Mouse (Mus musculus) embryonic stem cell, embryonic (primary cell): Measurements from ENCODE around the gene Gap43.

Experiments
- CTCF ChIA-PET, 4 experiments: fragments of 300-600 bp in 2 of 4; fragments of 350-600 bp in 2 of 4; sonication (Branson Sonifier 250); formaldehyde crosslinking; loops; one replicate each; lab custom pipeline; 2022; ENCODE audit warnings: inconsistent platforms in 2 of 4; lab: Charles Lee
- POLR2A ChIA-PET, 4 experiments: fragments of 300-600 bp in 2 of 4; fragments of 350-600 bp in 2 of 4; sonication (Branson Sonifier 250); formaldehyde crosslinking; loops; one replicate each; lab custom pipeline; 2022; ENCODE audit warnings: antibody characterized with exemption in 4 of 4, inconsistent platforms in 1 of 4; lab: Charles Lee

Gene Gap43

DNA sequence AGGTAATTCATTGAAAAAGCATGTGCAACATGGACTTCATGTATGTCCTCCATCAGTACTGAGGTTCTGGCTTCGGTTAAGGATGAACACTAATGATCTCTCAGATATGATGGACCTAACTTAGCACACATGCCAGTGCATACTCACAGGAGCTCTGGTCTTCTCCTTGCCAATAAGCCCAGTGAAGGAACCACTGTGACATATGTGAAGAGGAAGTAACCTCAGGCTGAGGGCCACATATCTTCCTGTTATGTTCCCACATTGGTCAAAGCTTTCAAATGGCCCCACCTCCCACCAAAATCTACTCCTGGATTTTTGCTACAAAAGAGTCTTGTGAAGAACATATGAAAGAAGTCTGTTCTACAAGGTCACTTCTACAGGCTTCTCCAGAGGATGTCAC, 28.3 kb downstream of the Gap43 start:
- ChIA-PET POLR2A (no interaction called here), CTCF (no interaction called here)

DNA sequence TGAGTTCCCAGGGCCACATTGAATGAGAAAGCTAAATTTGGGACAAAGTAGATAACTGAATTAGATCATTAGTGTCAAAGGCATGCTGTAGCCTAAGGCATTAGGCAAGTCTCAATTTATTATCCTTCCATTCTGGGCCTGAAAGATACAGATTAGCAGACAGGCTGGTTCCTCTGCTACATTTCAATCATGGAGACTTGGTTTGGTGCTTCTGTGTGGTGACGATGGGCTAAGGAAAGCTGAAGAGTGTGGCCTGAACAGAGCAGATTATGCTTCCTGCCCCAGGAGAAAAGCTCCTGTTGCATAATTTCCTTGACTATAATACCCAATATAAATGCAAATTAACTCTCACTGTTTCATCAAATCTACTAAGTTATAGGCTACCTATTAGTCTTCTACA, 31.7 kb downstream of the Gap43 start:
- POLR2A ChIA-PET = interaction anchor here in 1 of 4 experiments (1.0 kb wide), 1 partner anchor 12 kb away, joined by 3 read pairs; no protein-coding TSS in a partner anchor

DNA sequence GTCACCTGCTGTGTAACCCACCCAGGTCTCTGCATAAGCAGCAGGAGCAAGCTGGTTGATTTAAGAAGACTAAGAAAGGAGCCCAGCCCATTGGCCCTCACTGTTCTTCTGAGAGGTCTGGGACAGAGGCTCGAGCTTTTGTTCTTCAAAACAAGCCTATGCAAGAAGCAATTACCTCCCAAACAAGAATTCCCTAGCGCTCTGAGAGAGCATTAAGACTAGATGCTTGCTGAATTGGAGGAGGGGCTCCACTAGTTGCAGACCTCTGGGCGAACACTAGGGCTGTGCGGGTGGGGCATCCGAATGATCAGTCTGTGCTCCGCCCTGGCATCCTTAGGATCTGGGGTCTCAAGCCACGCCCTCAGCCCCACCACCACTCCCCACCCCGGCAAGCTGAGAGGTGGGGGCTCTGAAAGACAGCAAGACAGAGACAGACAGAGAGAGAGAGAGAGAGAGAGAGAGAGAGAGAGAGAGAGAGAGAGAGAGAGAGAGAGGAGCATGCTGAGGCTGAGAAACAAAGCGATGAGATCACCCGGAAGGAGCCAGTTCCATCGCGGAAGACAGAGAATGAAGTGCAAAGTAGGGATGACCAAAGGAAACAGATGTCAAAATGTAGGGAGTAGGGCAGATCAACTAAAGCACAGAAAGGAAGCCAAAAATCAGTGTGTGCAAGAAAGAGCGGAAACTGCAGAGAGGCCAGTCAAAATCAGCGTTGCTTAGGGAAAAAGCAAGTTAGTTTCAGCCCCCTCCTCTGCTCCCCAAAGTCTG, 34.3 kb downstream of the Gap43 start:
- ChIA-PET CTCF (interaction anchor here in 3 of 4 experiments (0.5 to 1.1 kb wide), 8 partner anchors 24 to 1156 kb away, joined by 3 to 15 read pairs (median 3); no protein-coding TSS in a partner anchor), POLR2A (interaction anchor here (0.6 to 1.9 kb wide), 18 partner anchors 8 to 1272 kb away, joined by 3 to 7 read pairs (median 4); no protein-coding TSS in a partner anchor)

More for the DNA sequence above, 31.7 kb downstream of the Gap43 start:
- CTCF ChIA-PET = no interaction called here

DNA sequence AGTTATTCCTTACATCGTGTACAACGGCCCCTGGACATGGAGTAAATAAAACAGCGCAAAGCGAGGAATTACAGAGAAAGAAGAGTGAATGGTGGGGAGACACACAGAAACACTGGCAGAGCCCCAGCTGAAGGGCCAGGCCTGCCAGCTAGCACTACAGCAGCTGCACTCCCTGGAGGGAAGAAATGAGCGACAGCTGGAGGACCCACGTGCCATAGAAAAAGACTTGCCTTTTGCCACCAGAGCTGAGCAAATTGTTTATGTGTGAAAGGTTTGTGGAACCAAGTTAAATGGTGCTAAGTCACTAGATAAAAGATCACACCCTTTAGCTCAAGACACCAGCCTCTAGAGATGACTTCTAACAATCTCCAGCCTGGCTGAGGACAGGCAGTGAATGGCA, 37.0 kb downstream of the Gap43 start:
- ChIA-PET CTCF (no interaction called here), POLR2A (no interaction called here)

DNA sequence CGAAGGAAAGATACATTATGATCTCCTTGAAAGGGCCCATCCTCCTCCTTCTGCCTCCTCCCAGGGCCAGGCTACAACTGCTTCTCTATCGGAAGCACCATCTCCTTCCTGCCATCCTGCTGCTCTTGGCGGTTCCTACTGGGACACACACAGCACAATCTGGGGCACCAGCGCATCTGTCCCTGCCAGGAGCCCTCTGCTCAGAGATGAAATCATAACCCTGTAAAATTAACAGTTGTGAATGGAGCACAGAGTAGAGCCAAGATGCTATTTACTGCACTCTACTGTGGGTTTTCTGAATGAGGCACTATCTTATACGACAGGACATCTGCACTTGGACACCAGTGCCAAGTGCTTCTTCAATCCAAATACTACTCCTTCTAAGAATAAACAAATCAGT, 46.0 kb downstream of the Gap43 start:
- ChIA-PET CTCF (no interaction called here), POLR2A (no interaction called here)

GRCm38 (mm10) chr16:42294056-42294455, 46.4 kb downstream of the Gap43 start:
- POLR2A ChIA-PET = no interaction called here
- CTCF ChIA-PET = no interaction called here

- ChIA-PET CTCF (no interaction called here), POLR2A (interaction anchor here in 1 of 4 experiments (1.0 kb wide), 1 partner anchor 14 kb away, joined by 4 read pairs; no protein-coding TSS in a partner anchor)
Observed at GRCm38 (mm10) chr16:42291572-42291971, 48.9 kb downstream of the Gap43 start.

- ChIA-PET CTCF (no interaction called here), POLR2A (no interaction called here)
Observed at GRCm38 (mm10) chr16:42284005-42284404, 56.4 kb downstream of the Gap43 start.

DNA sequence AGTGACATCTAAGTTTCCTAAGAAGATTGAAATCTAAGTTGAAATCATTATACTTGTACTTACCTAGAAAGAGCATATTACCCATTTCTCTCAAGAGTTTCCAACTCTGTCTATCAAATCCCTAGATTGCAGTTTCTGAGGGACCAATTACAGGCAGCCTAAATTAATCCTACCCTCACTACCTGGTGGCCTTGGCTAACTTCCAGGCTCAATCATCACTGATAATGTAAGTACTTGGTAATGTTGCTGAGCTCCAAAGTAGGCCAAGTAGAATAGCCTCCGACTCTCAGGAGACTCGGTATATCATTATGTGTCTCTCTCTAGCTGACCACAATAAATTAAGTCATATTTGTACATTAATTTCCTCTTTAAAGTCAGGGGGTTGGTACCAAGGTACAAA, 62.7 kb downstream of the Gap43 start:
- POLR2A ChIA-PET = interaction anchor here in 3 of 4 experiments (0.8 to 2.0 kb wide), 3 partner anchors 9 to 598 kb away, joined by 3 to 9 read pairs (median 3); no protein-coding TSS in a partner anchor
- CTCF ChIA-PET = interaction anchor here (0.6 to 1.0 kb wide), 5 partner anchors 92 to 1523 kb away, joined by 3 read pairs; no protein-coding TSS in a partner anchor

DNA sequence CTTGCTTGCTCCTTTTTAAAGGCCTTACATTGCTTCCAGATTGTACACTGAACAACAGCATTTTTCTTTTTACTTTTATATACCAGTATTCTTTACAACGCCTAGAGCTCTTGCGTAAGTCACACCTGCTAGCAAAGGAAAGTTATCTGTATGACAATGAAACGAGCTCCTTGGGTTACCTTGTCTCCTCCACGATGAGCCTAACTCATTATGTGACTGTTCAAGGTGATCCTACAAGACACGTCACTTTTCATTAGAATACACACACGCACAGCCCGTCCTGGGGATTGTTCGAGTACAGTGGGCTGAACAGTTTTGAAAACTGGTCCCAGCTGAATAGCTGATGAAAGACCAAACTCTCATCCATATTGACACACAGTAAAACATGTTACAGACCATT, 63.2 kb downstream of the Gap43 start:
- POLR2A ChIA-PET = interaction anchor here in 3 of 4 experiments (0.8 to 2.0 kb wide), 3 partner anchors 8 to 598 kb away, joined by 3 to 9 read pairs (median 3); no protein-coding TSS in a partner anchor
- CTCF ChIA-PET = interaction anchor here (0.6 to 1.0 kb wide), 6 partner anchors 28 to 1524 kb away, joined by 3 read pairs; no protein-coding TSS in a partner anchor

DNA sequence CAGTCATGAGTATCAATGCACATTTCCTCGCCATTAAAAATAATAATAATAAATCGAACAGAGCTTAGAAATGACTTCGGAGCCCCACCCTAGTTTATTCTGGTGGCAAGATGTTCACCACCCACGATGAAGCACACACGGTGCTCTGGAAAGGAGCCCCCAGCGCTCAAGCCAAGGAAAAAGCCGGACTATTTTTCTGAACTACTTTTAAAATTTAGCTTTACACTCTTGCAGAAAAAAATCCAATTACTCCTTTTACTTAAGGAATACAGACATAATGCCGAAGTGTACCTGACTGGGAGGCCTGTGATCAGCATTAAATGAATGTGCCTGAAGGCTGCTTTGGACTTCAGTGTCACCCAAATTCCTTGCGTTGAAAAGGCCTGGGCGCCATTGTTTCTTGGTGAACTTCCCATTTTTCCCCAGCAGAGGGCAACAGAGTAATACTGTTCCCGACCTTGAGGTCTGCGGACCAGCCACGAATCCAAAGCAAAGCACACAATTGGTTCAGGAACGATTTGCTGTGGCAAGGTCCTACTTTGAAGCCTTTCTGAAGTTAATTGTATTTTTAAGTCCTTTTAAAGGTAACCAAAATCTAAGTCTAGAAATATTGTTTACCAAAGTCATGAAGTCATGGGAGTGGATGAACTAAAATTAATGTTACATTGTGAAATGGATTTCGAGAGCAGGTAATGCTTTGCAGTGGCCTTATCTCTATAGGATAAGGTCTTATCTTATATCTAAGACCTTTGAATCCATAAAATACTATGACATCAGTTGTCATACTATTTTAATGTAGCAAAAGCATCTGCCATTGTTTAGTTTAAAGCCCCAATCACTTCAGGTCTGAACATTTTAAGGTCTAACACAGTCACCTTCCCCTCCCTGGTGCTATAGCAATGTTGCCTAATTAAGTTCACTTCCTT, 64.0 kb downstream of the Gap43 start:
- ChIA-PET POLR2A (interaction anchor here in 3 of 4 experiments (0.7 to 2.0 kb wide), 4 partner anchors 7 to 977 kb away, joined by 3 to 9 read pairs (median 3); no protein-coding TSS in a partner anchor), CTCF (interaction anchor here in 3 of 4 experiments (0.7 to 1.3 kb wide), 7 partner anchors 29 to 1450 kb away, joined by 3 to 5 read pairs (median 3); no protein-coding TSS in a partner anchor)

GRCm38 (mm10) chr16:42275518-42276215, 64.8 kb downstream of the Gap43 start:
- ChIA-PET CTCF (interaction anchor here in 2 of 4 experiments (0.6 to 1.3 kb wide), 4 partner anchors 85 to 1451 kb away, joined by 3 to 5 read pairs (median 3); no protein-coding TSS in a partner anchor), POLR2A (interaction anchor here in 2 of 4 experiments (0.6 to 1.2 kb wide), 4 partner anchors 85 to 978 kb away, joined by 3 read pairs; no protein-coding TSS in a partner anchor)

DNA sequence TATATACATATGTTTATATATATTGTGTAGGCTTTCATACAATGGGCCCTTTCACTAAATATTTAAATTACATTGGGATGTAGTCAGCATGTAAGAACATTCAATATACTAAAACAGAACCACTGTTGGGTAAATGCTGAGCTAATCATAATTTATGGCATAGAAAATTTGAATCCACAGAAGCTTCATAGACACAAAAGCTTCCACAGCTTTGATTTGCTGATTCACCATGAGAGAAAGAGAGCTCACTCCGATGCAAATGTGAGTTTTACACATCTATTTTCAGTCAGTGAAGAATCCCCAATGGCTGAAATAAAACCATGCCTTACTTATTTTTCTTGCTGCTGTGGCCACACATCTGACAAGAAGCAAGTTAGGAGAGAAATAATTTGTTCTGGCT, 69.2 kb downstream of the Gap43 start:
- ChIA-PET CTCF (no interaction called here), POLR2A (no interaction called here)

- CTCF ChIA-PET = interaction anchor here in 3 of 4 experiments (0.7 to 1.9 kb wide), 8 partner anchors 46 to 1301 kb away, joined by 3 to 6 read pairs (median 3); no protein-coding TSS in a partner anchor
- POLR2A ChIA-PET = interaction anchor here in 3 of 4 experiments (0.5 to 1.9 kb wide), 15 partner anchors 8 to 1531 kb away, joined by 3 to 16 read pairs (median 4); partner anchors contain the start of gene Zbtb20 (in 1 of the 3)
Observed at GRCm38 (mm10) chr16:42269587-42269967, 70.9 kb downstream of the Gap43 start.

DNA sequence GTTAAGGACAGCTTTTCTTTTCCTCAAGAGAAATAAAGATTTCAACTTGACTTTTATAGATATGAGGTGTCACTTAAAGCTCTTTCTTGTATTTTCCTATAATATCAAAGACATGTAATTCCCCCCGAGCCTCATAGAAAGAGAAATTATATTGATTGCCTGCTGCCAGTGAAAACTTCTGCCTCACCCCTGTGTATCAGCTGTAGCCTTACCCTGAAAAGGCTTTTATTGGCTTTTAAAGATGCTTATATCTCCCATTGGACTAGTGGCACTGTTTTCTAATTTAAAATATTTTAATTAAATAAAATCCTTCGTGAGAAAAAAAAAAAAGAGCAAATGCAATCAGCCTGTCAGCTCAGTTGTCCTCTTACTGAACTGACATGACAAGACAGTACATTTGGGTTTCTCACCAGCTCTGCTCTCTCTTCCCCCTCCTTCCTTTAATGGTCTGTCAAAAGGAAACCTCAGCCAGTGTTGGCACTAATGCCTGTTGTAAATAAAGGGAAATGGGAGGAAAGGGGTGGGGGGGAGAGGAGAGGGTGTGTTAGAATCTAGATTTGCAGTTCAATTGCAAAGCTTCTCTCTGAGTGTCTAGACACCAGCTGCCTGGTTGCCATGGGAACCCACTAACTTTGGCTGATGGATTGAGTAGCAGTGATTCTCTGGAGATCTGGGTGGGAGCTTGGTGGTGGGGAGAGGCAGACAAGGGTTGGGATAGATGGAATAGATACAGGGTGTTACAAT, 71.4 kb downstream of the Gap43 start:
- POLR2A ChIA-PET = interaction anchor here in 3 of 4 experiments (0.5 to 1.9 kb wide), 18 partner anchors 8 to 1532 kb away, joined by 3 to 16 read pairs (median 4); partner anchors contain the start of gene Zbtb20 (in 1 of the 3)
- CTCF ChIA-PET = interaction anchor here in 3 of 4 experiments (0.7 to 1.9 kb wide), 8 partner anchors 47 to 1301 kb away, joined by 3 to 6 read pairs (median 3); no protein-coding TSS in a partner anchor

DNA sequence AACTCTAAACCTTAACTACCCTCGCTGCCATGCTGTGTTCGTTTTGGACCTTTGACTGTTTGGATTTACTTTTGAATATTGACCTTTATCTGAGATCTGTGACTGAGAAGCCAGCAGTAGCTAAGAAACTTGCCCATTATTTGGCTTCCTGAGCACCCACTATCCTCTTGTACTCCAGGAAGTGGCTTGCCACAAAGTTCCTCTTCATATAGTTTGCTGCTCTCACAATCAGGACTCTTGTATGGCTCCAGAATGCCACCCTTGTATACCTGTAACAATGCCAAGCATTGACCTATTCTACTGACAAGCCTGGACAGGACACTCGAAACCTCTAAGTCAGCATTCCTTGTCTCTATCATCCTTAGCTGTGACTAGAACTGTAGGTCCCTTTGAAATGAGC, 75.3 kb downstream of the Gap43 start:
- ChIA-PET CTCF (no interaction called here), POLR2A (interaction anchor here in 1 of 4 experiments (1.3 to 1.5 kb wide), 2 partner anchors 10 to 11 kb away, joined by 3 read pairs; no protein-coding TSS in a partner anchor)
